Mouse (Mus musculus) heart, postnatal 0 days (tissue): ENCODE measurements around the gene Mta1. TPM values are rescaled to one million over a fixed set of nuclear protein-coding genes. Genes with fewer than 3 reads are reported as not detected.
A peak's percentile ranks its signal among the peaks of the same experiment; 100 is the strongest.

ENCODE experiments used
- ATAC-seq: fragments of 200-750 bp; cut with Nextera tagmentation; 2 replicates; pipeline ENCODE4 v1.8.0; 2017; ENCODE audit warnings: low read depth, moderate number of reproducible peaks, moderate library complexity; ENCODE audit not compliant: insufficient read depth
- DNase-seq: peaks from one replicate; pipeline ENCODE4 v3.0.0-alpha.2; 2016; ENCODE audit warnings: low spot score
- H3K27ac ChIP-seq: fragments of 300-500 bp; sonication (generic); 2 replicates; pipeline ENCODE4 v1.5.1; 2014; ENCODE audit warnings: low read depth, mild to moderate bottlenecking
- H3K27me3 ChIP-seq: fragments of 300-500 bp; sonication (generic); 2 replicates; pipeline ENCODE4 v1.6.1; 2014; ENCODE audit warnings: low read length, mixed read lengths; ENCODE audit not compliant: control insufficient read depth, insufficient read depth
- H3K36me3 ChIP-seq: fragments of 300-500 bp; sonication (generic); replicated peaks from 2 replicates; pipeline ENCODE4 v1.6.1; 2014; ENCODE audit warnings: low read length, mixed read lengths; ENCODE audit not compliant: control insufficient read depth, insufficient read depth
- H3K4me1 ChIP-seq: fragments of 300-500 bp; sonication (generic); 2 replicates; pipeline ENCODE4 v1.6.1; 2014; ENCODE audit warnings: antibody characterized with exemption; ENCODE audit not compliant: control insufficient read depth, insufficient read depth
- H3K4me2 ChIP-seq: fragments of 300-500 bp; sonication (generic); 2 replicates; pipeline ENCODE4 v1.6.1; 2014; ENCODE audit warnings: low read depth, mild to moderate bottlenecking, low read length, moderate library complexity
- H3K4me3 ChIP-seq: fragments of 300-500 bp; sonication (generic); 2 replicates; pipeline ENCODE4 v1.5.1; 2014; ENCODE audit warnings: low read depth, low read length
- H3K9ac ChIP-seq: fragments of 300-500 bp; sonication (generic); replicated peaks from 2 replicates; pipeline ENCODE4 v1.6.1; 2014; ENCODE audit warnings: low read depth, low read length, mixed read lengths
- H3K9me3 ChIP-seq: fragments of 300-500 bp; sonication (generic); replicated peaks from 2 replicates; pipeline ENCODE4 v1.6.1; 2016; ENCODE audit warnings: low read length; ENCODE audit not compliant: control insufficient read depth
- CTCF ChIP-seq: IDR thresholded peaks from 2 replicates; pipeline ENCODE4 v1.5.1; 2016; ENCODE audit warnings: antibody characterized with exemption, control low read depth, low read depth
- EP300 ChIP-seq: IDR thresholded peaks from 2 replicates; pipeline ENCODE4 v1.6.1; 2016; ENCODE audit warnings: antibody characterized with exemption, low read depth
- WGBS: fragments of 180-500 bp; shearing (Covaris S2); extraction: QIAGEN DNeasy Blood & Tissue Kit; methylation state at CpG from one replicate; pipeline ENCODE4 v1.1.7; 2014; 5-methylcytosine and 5-hydroxymethylcytosine counted together
- polyA plus RNA-seq: library from polyadenylated mRNA; unstranded; fragments of >200 nt; fragmentation: Nextera tagmentation; extraction: Ambion mirVana; gene quantifications from 2 replicates; pipeline ENCODE4 v1.2.1, GENCODE M21; 2015
- total RNA-seq: library from RNA; depleted of rRNA; stranded (reverse); fragments of >200 nt; gene quantifications from 2 replicates; pipeline ENCODE4 v1.2.3, GENCODE M21; 2014; ENCODE audit warnings: low replicate concordance

Mta1 gene
- total and polyA plus RNA-seq, 2 experiments from 2014 or later, result 11.8 to 26.3 TPM

GRCm38 (mm10) chr12:113144001-113144756, 46.1 kb downstream of the Mta1 start:
- TF ChIP-seq CTCF (peak; percentile 64), EP300 (no peak)
- Histone ChIP-seq H3K4me2 (peak overlapping the region; percentile 91), H3K9me3 (no peaks in the 10 kb centered on the region), H3K27ac (peak overlapping the region; percentile 98), H3K4me1 (peaks cover 56% of the 10 kb centered on the region), H3K36me3 (peaks cover 31% of the 10 kb centered on the region), H3K4me3 (peak overlapping the region; percentile 88; the same call in 1 of the 2 replicates), H3K27me3 (no peaks in the 10 kb centered on the region), H3K9ac (peak overlapping the region; percentile 75; the same call in 1 of the 2 replicates)
- 52% methylated on average over 20 of the region's 20 CpGs for WGBS
- DNase-seq, result no peak
- ATAC-seq, result no peak

GRCm38 (mm10) chr12:113144886-113145285, 46.8 kb downstream of the Mta1 start:
- Histone ChIP-seq H3K9me3 (no peaks in the 10 kb centered on the region), H3K4me1 (peaks cover 52% of the 10 kb centered on the region), H3K4me3 (peak overlapping the region; percentile 8; the same call in 1 of the 2 replicates), H3K9ac (no peak overlapping the region), H3K4me2 (0 out of 2 replicates have a peak overlapping the region, but pooled peaks have one; percentile 22), H3K27ac (peak overlapping the region; percentile 98), H3K36me3 (peaks cover 31% of the 10 kb centered on the region), H3K27me3 (no peaks in the 10 kb centered on the region)
- TF ChIP-seq CTCF, result no peak
- peak; percentile 37; the same call in 1 of the 2 replicates for TF ChIP-seq EP300
- ATAC-seq (no peak), DNase-seq (no peak)
- 78% methylated on average over 16 of the region's 16 CpGs for WGBS

GRCm38 (mm10) chr12:113145591-113145990, 47.5 kb downstream of the Mta1 start:
- H3K4me1 ChIP-seq, result peaks cover 55% of the 10 kb centered on the region
- no peaks in the 10 kb centered on the region for H3K9me3 ChIP-seq
- H3K4me3 ChIP-seq, result no peak overlapping the region
- 67% methylated on average over 5 of the region's 5 CpGs for WGBS
- peaks cover 31% of the 10 kb centered on the region for H3K36me3 ChIP-seq
- TF ChIP-seq CTCF (no peak), EP300 (no peak)
- ATAC-seq (no peak), DNase-seq (no peak)
- no peak overlapping the region for H3K9ac ChIP-seq
- H3K27ac ChIP-seq, result peak overlapping the region; percentile 89
- H3K27me3 ChIP-seq, result no peaks in the 10 kb centered on the region
- no peak overlapping the region for H3K4me2 ChIP-seq

GRCm38 (mm10) chr12:113146112-113147057, 48.3 kb downstream of the Mta1 start, which contains the start of gene Crip1:
Gene Crip1 (plus strand): TSS chr12:113146316.
- 11% methylated on average over 45 of the region's 45 CpGs for WGBS
- Histone ChIP-seq H3K4me1 (peaks cover 62% of the 10 kb centered on the region), H3K9me3 (no peaks in the 10 kb centered on the region), H3K27ac (peak within 1 kb of the TSS; percentile 98), H3K27me3 (no peaks in the 10 kb centered on the region), H3K36me3 (peaks cover 31% of the 10 kb centered on the region), H3K9ac (0 out of 2 replicates have a peak within 1 kb of the TSS, but pooled peaks have one; percentile 30), H3K4me3 (peak within 1 kb of the TSS; percentile 8), H3K4me2 (peak within 1 kb of the TSS; percentile 50)
- DNase-seq (peak; percentile 77), ATAC-seq (peak; percentile 13)
- TF ChIP-seq EP300, result no peak; the same call in 1 of the 2 replicates
- peak; percentile 72 for TF ChIP-seq CTCF

- Histone ChIP-seq H3K27ac (peak overlapping the region; percentile 89), H3K4me3 (no peak overlapping the region), H3K9me3 (no peaks in the 10 kb centered on the region), H3K4me2 (no peak overlapping the region), H3K9ac (no peak overlapping the region), H3K36me3 (peaks cover 31% of the 10 kb centered on the region), H3K4me1 (peaks cover 65% of the 10 kb centered on the region), H3K27me3 (no peaks in the 10 kb centered on the region)
- 48% methylated on average over 8 of the region's 8 CpGs for WGBS
- DNase-seq (no peak), ATAC-seq (no peak)
- TF ChIP-seq CTCF (no peak), EP300 (no peak)
Measured at GRCm38 (mm10) chr12:113147481-113147880, 49.4 kb downstream of the Mta1 start.
